Mouse (Mus musculus) 3134 (cell line): ENCODE measurements around the gene Dkk3.
A peak's percentile ranks its signal among the peaks of the same experiment; 100 is the strongest.
"Not testable (repeated sequence)": the region's sequence is repeated elsewhere in the genome, so short reads cannot be mapped to it uniquely, and the experiment has no call there.

Experiments used
- DNase-seq: peaks from one replicate; pipeline ENCODE4 v3.0.0-alpha.2; 2011; ENCODE audit warnings: low spot score; ENCODE audit not compliant: insufficient read length; ENCODE audit errors: extremely low read depth

Gene Dkk3

GRCm38 (mm10) chr7:112169955-112170692 is 11.3 kb upstream of the Dkk3 start:
- DNase-seq, result no peak

- no peak for DNase-seq
Measured at GRCm38 (mm10) chr7:112165593-112165992, 6.7 kb upstream of the Dkk3 start.

- DNase-seq, result not testable (repeated sequence)
Measured at GRCm38 (mm10) chr7:112165032-112165431, 6.2 kb upstream of the Dkk3 start.

GRCm38 (mm10) chr7:112164430-112164829 is 5.6 kb upstream of the Dkk3 start:
- no peak for DNase-seq

GRCm38 (mm10) chr7:112159835-112160234 is 978 bp upstream of the Dkk3 start:
- no peak for DNase-seq

- DNase-seq, result no peak
Measured at GRCm38 (mm10) chr7:112158316-112158741, 528 bp downstream of the Dkk3 start.

GRCm38 (mm10) chr7:112157584-112158315 is 1.1 kb downstream of the Dkk3 start:
- no peak for DNase-seq

GRCm38 (mm10) chr7:112155194-112155593 is 3.7 kb downstream of the Dkk3 start:
- no peak for DNase-seq

GRCm38 (mm10) chr7:112154445-112154844 is 4.4 kb downstream of the Dkk3 start:
- no peak for DNase-seq

GRCm38 (mm10) chr7:112149113-112149512 is 9.7 kb downstream of the Dkk3 start:
- no peak for DNase-seq

GRCm38 (mm10) chr7:112147979-112148378 is 10.9 kb downstream of the Dkk3 start:
- peak; percentile 79 for DNase-seq

- no peak for DNase-seq
Measured at GRCm38 (mm10) chr7:112144646-112145179, 14.1 kb downstream of the Dkk3 start.

GRCm38 (mm10) chr7:112143978-112144377 is 14.9 kb downstream of the Dkk3 start:
- DNase-seq, result peak; percentile 51

- peak; percentile 34 for DNase-seq
Measured at GRCm38 (mm10) chr7:112143090-112143500, 15.8 kb downstream of the Dkk3 start.

GRCm38 (mm10) chr7:112142616-112143015 is 16.2 kb downstream of the Dkk3 start:
- DNase-seq, result peak; percentile 49

GRCm38 (mm10) chr7:112140725-112141124 is 18.1 kb downstream of the Dkk3 start:
- DNase-seq, result no peak

GRCm38 (mm10) chr7:112138509-112139405 is 20.1 kb downstream of the Dkk3 start:
- DNase-seq, result peak; percentile 68

- DNase-seq, result no peak
Measured at GRCm38 (mm10) chr7:112138168-112138508, 20.7 kb downstream of the Dkk3 start.

GRCm38 (mm10) chr7:112136537-112136936 is 22.3 kb downstream of the Dkk3 start:
- DNase-seq, result no peak

- no peak for DNase-seq
Measured at GRCm38 (mm10) chr7:112135161-112135560, 23.7 kb downstream of the Dkk3 start.

- no peak for DNase-seq
Measured at GRCm38 (mm10) chr7:112133277-112133676, 25.6 kb downstream of the Dkk3 start.
